Mouse (Mus musculus): ENCODE results near the gene Ascl5. TPM values are rescaled to one million over a fixed set of nuclear protein-coding genes. Genes with fewer than 3 reads are reported as not detected.

Gene Ascl5
- polyA plus RNA-seq, 1 experiment from 2014 or later, result 0.33 TPM

GRCm38 (mm10) chr1:136018390-136019189, 32.0 kb upstream of the Ascl5 start:
- peak; percentile 33; the same call in 1 of the 2 replicates for ATAC-seq (ENCODE audit: insufficient read depth, low FRiP score, low read depth)
- Histone ChIP-seq H3K4me3 (replicated peaks) (peak overlapping the region; percentile 83), H3K27ac (peak overlapping the region; percentile 73), H3K4me1 (peaks cover 13% of the 10 kb centered on the region), H3K27me3 (replicated peaks) (no peaks in the 10 kb centered on the region), H3K36me3 (0 out of 2 replicates have a peak, but pooled peaks cover 2% of the 10 kb centered on the region), H3K9me3 (no peaks in the 10 kb centered on the region), H3K9ac (peak overlapping the region; percentile 77), H3K4me2 (peak overlapping the region; percentile 85)
- 2% methylated on average over 24 of the region's 24 CpGs for WGBS

GRCm38 (mm10) chr1:136030201-136030600, 20.4 kb upstream of the Ascl5 start:
- H3K27me3 ChIP-seq (replicated peaks), result no peaks in the 10 kb centered on the region
- no peak overlapping the region for H3K4me3 ChIP-seq (replicated peaks)
- no peak overlapping the region for H3K4me2 ChIP-seq
- ATAC-seq (ENCODE audit: insufficient read depth, low FRiP score, low read depth), result no peak
- H3K9me3 ChIP-seq, result no peaks in the 10 kb centered on the region
- no peak overlapping the region for H3K27ac ChIP-seq
- H3K4me1 ChIP-seq, result no peaks in the 10 kb centered on the region
- WGBS, result 64% methylated on average over 7 of the region's 7 CpGs
- peaks cover 66% of the 10 kb centered on the region for H3K36me3 ChIP-seq
- H3K9ac ChIP-seq, result no peak overlapping the region

GRCm38 (mm10) chr1:136031697-136032096, 18.9 kb upstream of the Ascl5 start:
- H3K4me3 ChIP-seq (replicated peaks), result no peak overlapping the region
- no peaks in the 10 kb centered on the region for H3K27me3 ChIP-seq (replicated peaks)
- H3K4me2 ChIP-seq, result no peak overlapping the region
- no peak overlapping the region for H3K27ac ChIP-seq
- 82% methylated on average over 7 of the region's 8 CpGs for WGBS
- no peak overlapping the region for H3K9ac ChIP-seq
- no peak for ATAC-seq (ENCODE audit: insufficient read depth, low FRiP score, low read depth)
- H3K36me3 ChIP-seq, result peaks cover 57% of the 10 kb centered on the region
- H3K9me3 ChIP-seq, result no peaks in the 10 kb centered on the region
- no peaks in the 10 kb centered on the region for H3K4me1 ChIP-seq

- H3K4me3 ChIP-seq (replicated peaks), result no peak overlapping the region
- 66% methylated on average over 7 of the region's 7 CpGs for WGBS
- no peaks in the 10 kb centered on the region for H3K9me3 ChIP-seq
- H3K4me1 ChIP-seq, result no peaks in the 10 kb centered on the region
- peaks cover 46% of the 10 kb centered on the region for H3K36me3 ChIP-seq
- no peak overlapping the region for H3K27ac ChIP-seq
- ATAC-seq (ENCODE audit: insufficient read depth, low FRiP score, low read depth), result no peak
- H3K4me2 ChIP-seq, result no peak overlapping the region
- no peak overlapping the region for H3K9ac ChIP-seq
- no peaks in the 10 kb centered on the region for H3K27me3 ChIP-seq (replicated peaks)
Observed at GRCm38 (mm10) chr1:136032961-136033360, 17.6 kb upstream of the Ascl5 start.

- 75% methylated on average over 5 of the region's 5 CpGs for WGBS
Observed at GRCm38 (mm10) chr1:136038746-136039538, 11.7 kb upstream of the Ascl5 start.

GRCm38 (mm10) chr1:136040452-136040851, 10.2 kb upstream of the Ascl5 start:
- H3K27ac ChIP-seq, result no peak overlapping the region
- 12% methylated on average over 11 of the region's 11 CpGs for WGBS
- H3K9me3 ChIP-seq, result no peaks in the 10 kb centered on the region
- ATAC-seq (ENCODE audit: insufficient read depth, low FRiP score, low read depth), result peak; percentile 83
- H3K9ac ChIP-seq, result no peak overlapping the region
- H3K27me3 ChIP-seq (replicated peaks), result no peaks in the 10 kb centered on the region
- no peak overlapping the region for H3K4me3 ChIP-seq (replicated peaks)
- peak overlapping the region; percentile 24; the same call in 1 of the 2 replicates for H3K4me2 ChIP-seq
- no peaks in the 10 kb centered on the region for H3K36me3 ChIP-seq
- H3K4me1 ChIP-seq, result peaks cover 14% of the 10 kb centered on the region

More at GRCm38 (mm10) chr1:136038746-136039538, 11.7 kb upstream of the Ascl5 start:
- H3K9me3 ChIP-seq, result no peaks in the 10 kb centered on the region
- no peak overlapping the region for H3K4me3 ChIP-seq (replicated peaks)
- ATAC-seq (ENCODE audit: insufficient read depth, low FRiP score, low read depth), result no peak
- H3K27ac ChIP-seq, result no peak overlapping the region
- H3K9ac ChIP-seq, result no peak overlapping the region
- peaks cover 13% of the 10 kb centered on the region; the same call in 1 of the 2 replicates for H3K36me3 ChIP-seq
- H3K27me3 ChIP-seq (replicated peaks), result no peaks in the 10 kb centered on the region
- peaks cover 14% of the 10 kb centered on the region for H3K4me1 ChIP-seq
- no peak overlapping the region for H3K4me2 ChIP-seq

- Histone ChIP-seq H3K36me3 (no peaks in the 10 kb centered on the region), H3K27me3 (replicated peaks) (no peaks in the 10 kb centered on the region), H3K4me3 (replicated peaks) (no peak overlapping the region), H3K9ac (no peak overlapping the region), H3K4me2 (peak overlapping the region; percentile 24; the same call in 1 of the 2 replicates), H3K27ac (no peak overlapping the region), H3K4me1 (peaks cover 14% of the 10 kb centered on the region), H3K9me3 (no peaks in the 10 kb centered on the region)
- ATAC-seq (ENCODE audit: insufficient read depth, low FRiP score, low read depth), result peak; percentile 38
- 12% methylated on average over 4 of the region's 4 CpGs for WGBS
Observed at GRCm38 (mm10) chr1:136040874-136041273, 9.7 kb upstream of the Ascl5 start.

GRCm38 (mm10) chr1:136045774-136046173, 4.8 kb upstream of the Ascl5 start:
- Histone ChIP-seq H3K36me3 (no peaks in the 10 kb centered on the region), H3K27ac (no peak overlapping the region), H3K4me1 (peaks cover 11% of the 10 kb centered on the region), H3K9me3 (no peaks in the 10 kb centered on the region), H3K27me3 (replicated peaks) (peaks cover 19% of the 10 kb centered on the region), H3K4me2 (no peak overlapping the region), H3K4me3 (replicated peaks) (no peak overlapping the region), H3K9ac (no peak overlapping the region)
- 19% methylated on average over 4 of the region's 4 CpGs for WGBS
- no peak for ATAC-seq (ENCODE audit: insufficient read depth, low FRiP score, low read depth)

GRCm38 (mm10) chr1:136047432-136047831, 3.2 kb upstream of the Ascl5 start:
- Histone ChIP-seq H3K4me1 (peaks cover 9% of the 10 kb centered on the region; the same call in 1 of the 2 replicates), H3K27ac (no peak overlapping the region), H3K36me3 (no peaks in the 10 kb centered on the region), H3K9ac (no peak overlapping the region), H3K4me3 (replicated peaks) (no peak overlapping the region), H3K27me3 (replicated peaks) (peaks cover 26% of the 10 kb centered on the region), H3K4me2 (no peak overlapping the region), H3K9me3 (no peaks in the 10 kb centered on the region)
- 0% methylated on average over 2 of the region's 2 CpGs for WGBS
- no peak for ATAC-seq (ENCODE audit: insufficient read depth, low FRiP score, low read depth)

GRCm38 (mm10) chr1:136047894-136048293, 2.7 kb upstream of the Ascl5 start:
- Histone ChIP-seq H3K4me2 (no peak overlapping the region), H3K9me3 (no peaks in the 10 kb centered on the region), H3K27me3 (replicated peaks) (peaks cover 26% of the 10 kb centered on the region), H3K9ac (no peak overlapping the region), H3K4me1 (peaks cover 9% of the 10 kb centered on the region; the same call in 1 of the 2 replicates), H3K4me3 (replicated peaks) (no peak overlapping the region), H3K36me3 (no peaks in the 10 kb centered on the region), H3K27ac (no peak overlapping the region)
- no peak for ATAC-seq (ENCODE audit: insufficient read depth, low FRiP score, low read depth)
- WGBS, result 70% methylated on average over 9 of the region's 9 CpGs

GRCm38 (mm10) chr1:136051013-136051315, 360 bp downstream of the Ascl5 start:
- Histone ChIP-seq H3K4me3 (replicated peaks) (peak overlapping the region; percentile 28), H3K4me2 (peak overlapping the region; percentile 55), H3K27ac (no peak overlapping the region), H3K9ac (no peak overlapping the region), H3K36me3 (no peaks in the 10 kb centered on the region), H3K4me1 (peaks cover 9% of the 10 kb centered on the region; the same call in 1 of the 2 replicates), H3K9me3 (no peaks in the 10 kb centered on the region), H3K27me3 (replicated peaks) (peaks cover 26% of the 10 kb centered on the region)
- peak; percentile 23; the same call in 1 of the 2 replicates for ATAC-seq (ENCODE audit: insufficient read depth, low FRiP score, low read depth)
- WGBS, result 2% methylated on average over 35 of the region's 36 CpGs

- H3K4me3 ChIP-seq (replicated peaks), result peak overlapping the region; percentile 28
- WGBS, result 3% methylated on average over 6 of the region's 6 CpGs
- peak; percentile 73; the same call in 1 of the 2 replicates for ATAC-seq (ENCODE audit: insufficient read depth, low FRiP score, low read depth)
- no peaks in the 10 kb centered on the region for H3K36me3 ChIP-seq
- no peaks in the 10 kb centered on the region for H3K9me3 ChIP-seq
- H3K4me1 ChIP-seq, result peaks cover 9% of the 10 kb centered on the region; the same call in 1 of the 2 replicates
- no peak overlapping the region for H3K27ac ChIP-seq
- no peak overlapping the region for H3K9ac ChIP-seq
- peak overlapping the region; percentile 55 for H3K4me2 ChIP-seq
- peaks cover 26% of the 10 kb centered on the region for H3K27me3 ChIP-seq (replicated peaks)
Observed at GRCm38 (mm10) chr1:136051465-136051864, 861 bp downstream of the Ascl5 start.

Measured in stomach, embryonic 15.5 days (tissue).